Mouse (Mus musculus) heart, postnatal 14 days (tissue): ENCODE measurements at regions not wholly inside any gene's neighbourhood (a gene's known extent, or its start where the extent isn't known, plus 50 kb on each side); places are given as distances from the start of the nearest gene placed in this dataset.
A peak's percentile ranks its signal among the peaks of the same experiment; 100 is the strongest.

Experiments used
- DNase-seq, 2 experiments: peaks; one replicate each; pipeline ENCODE4 v3.0.0; 2021 to 2022
- intact Hi-C: fragments of 180-260 bp; cut with DNase I; formaldehyde crosslinking; loops from one replicate; pipeline ENCODE4 v1.15.1; 2025

GRCm38 (mm10) chr3:18906210-18906609 is 722.3 kb downstream of the 1700064H15Rik start:
- intact Hi-C loops: no loop called here
- no peak for DNase-seq

GRCm38 (mm10) chr3:18908737-18909136 is 719.7 kb downstream of the 1700064H15Rik start:
- intact Hi-C loops: no loop called here
- no peak for DNase-seq

- intact Hi-C loops: no loop called here
- no peak for DNase-seq
Measured at GRCm38 (mm10) chr3:18928401-18929104, 699.9 kb downstream of the 1700064H15Rik start.

GRCm38 (mm10) chr3:18929105-18929492 is 699.4 kb downstream of the 1700064H15Rik start:
- no peak for DNase-seq
- intact Hi-C loops: no loop called here

GRCm38 (mm10) chr3:18932983-18933726 is 695.3 kb downstream of the 1700064H15Rik start:
- intact Hi-C loops: no loop called here
- DNase-seq: no peak

GRCm38 (mm10) chr3:18934891-18935290 is 693.6 kb downstream of the 1700064H15Rik start:
- DNase-seq: no peak
- intact Hi-C loops: no loop called here

GRCm38 (mm10) chr3:18937333-18938122 is 690.9 kb downstream of the 1700064H15Rik start:
- no peak for DNase-seq
- intact Hi-C loops: no loop called here

- intact Hi-C loops: no loop called here
- DNase-seq: no peak
Measured at GRCm38 (mm10) chr3:18941301-18942177, 686.9 kb downstream of the 1700064H15Rik start.

GRCm38 (mm10) chr3:18960341-18960740 is 668.1 kb downstream of the 1700064H15Rik start:
- DNase-seq: no peak
- intact Hi-C loops: no loop called here

- intact Hi-C loops: no loop called here
Measured at GRCm38 (mm10) chr3:18988662-18989061, 639.8 kb downstream of the 1700064H15Rik start.

GRCm38 (mm10) chr3:18989577-18990240 is 638.8 kb downstream of the 1700064H15Rik start:
- peak; percentile 23 to 28 for DNase-seq

More at GRCm38 (mm10) chr3:18988662-18989061, 639.8 kb downstream of the 1700064H15Rik start:
- no peak for DNase-seq

GRCm38 (mm10) chr3:19000179-19000578 is 628.3 kb downstream of the 1700064H15Rik start:
- peak; percentile 7 to 9 for DNase-seq
- intact Hi-C loops: no loop called here

More at GRCm38 (mm10) chr3:18989577-18990240, 638.8 kb downstream of the 1700064H15Rik start:
- intact Hi-C loops: no loop called here

- DNase-seq: no peak
- intact Hi-C loops: no loop called here
Measured at GRCm38 (mm10) chr3:19002056-19002455, 626.4 kb downstream of the 1700064H15Rik start.

- no peak for DNase-seq
- intact Hi-C loops: no loop called here
Measured at GRCm38 (mm10) chr3:19004792-19005191, 623.7 kb downstream of the 1700064H15Rik start.

GRCm38 (mm10) chr3:19044566-19044965 is 583.9 kb downstream of the 1700064H15Rik start:
- intact Hi-C loops: no loop called here
- DNase-seq: no peak

GRCm38 (mm10) chr3:19045933-19046332 is 582.5 kb downstream of the 1700064H15Rik start:
- intact Hi-C loops: no loop called here
- DNase-seq: no peak

GRCm38 (mm10) chr3:19046610-19047009 is 581.9 kb downstream of the 1700064H15Rik start:
- intact Hi-C loops: no loop called here
- no peak for DNase-seq

GRCm38 (mm10) chr3:19055961-19056360 is 572.5 kb downstream of the 1700064H15Rik start:
- no peak for DNase-seq
- intact Hi-C loops: no loop called here

- intact Hi-C loops: no loop called here
- no peak for DNase-seq
Measured at GRCm38 (mm10) chr3:19056623-19057022, 571.9 kb downstream of the 1700064H15Rik start.
